Mouse (Mus musculus) bone marrow macrophage, adult 2 months (primary cell): ENCODE measurements around the gene Erap1.

Experiments
- CTCF ChIP-seq: IDR thresholded peaks from 2 replicates; pipeline ENCODE4 v1.5.1; 2012; ENCODE audit warnings: low read depth, mild to moderate bottlenecking, low read length, moderate library complexity
- POLR2A ChIP-seq: IDR thresholded peaks from 2 replicates; pipeline ENCODE4 v1.6.1; 2012; ENCODE audit warnings: mild to moderate bottlenecking, low read depth, low read length, borderline replicate concordance

DNA sequence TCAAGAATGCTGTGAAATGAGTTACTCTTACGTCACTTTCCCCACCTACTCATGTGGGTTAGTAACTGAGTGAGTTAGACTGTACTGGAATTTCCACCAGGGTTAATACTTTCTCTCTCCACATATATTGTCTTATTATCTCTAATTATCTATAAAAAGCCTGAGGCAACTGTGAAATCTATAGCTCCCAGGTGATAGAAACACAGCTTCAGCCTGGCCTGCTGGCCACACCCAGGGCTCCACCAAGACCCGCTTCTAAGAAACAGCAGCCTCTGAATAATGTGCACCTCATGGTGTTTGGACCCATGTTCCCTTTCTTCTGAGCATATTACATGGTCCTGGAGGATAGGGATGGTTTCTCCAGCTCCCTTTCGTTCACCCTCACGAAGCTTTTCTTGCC lies 94.4 kb downstream of the Erap1 start:
- no peak for TF ChIP-seq CTCF
- TF ChIP-seq POLR2A: no peak
